Mouse (Mus musculus) heart, embryonic 14.5 days (tissue): Measurements from ENCODE around the gene Coq10a. TPM values are rescaled to one million over a fixed set of nuclear protein-coding genes. Genes with fewer than 3 reads are reported as not detected.

Source experiments
- ATAC-seq: fragments of 200-750 bp; cut with Nextera tagmentation; 2 replicates; pipeline ENCODE4 v1.8.0; 2017; ENCODE audit warnings: low read depth, moderate TSS enrichment; ENCODE audit not compliant: insufficient number of reproducible peaks, insufficient read depth, low FRiP score
- H3K27ac ChIP-seq, 2 experiments: fragments of 200-500 bp in 1 of 2; fragments of 300-500 bp in 1 of 2; sonication (generic) in 1 of 2; replicated peaks in 1 of 2; 2 replicates each; pipeline ENCODE4 v1.5.1; 2012 to 2014; ENCODE audit warnings: low read depth in 2 of 2, low read length in 2 of 2, control low read depth in 1 of 2, mild to moderate bottlenecking in 1 of 2, mixed read lengths in 1 of 2; ENCODE audit not compliant: control insufficient read depth in 1 of 2, insufficient read depth in 1 of 2
- H3K27me3 ChIP-seq: fragments of 300-500 bp; sonication (generic); 2 replicates; pipeline ENCODE4 v1.6.1; 2014; ENCODE audit warnings: mild to moderate bottlenecking, low read length, control low read depth; ENCODE audit not compliant: control insufficient read depth, insufficient read depth
- H3K36me3 ChIP-seq: fragments of 300-500 bp; sonication (generic); 2 replicates; pipeline ENCODE4 v1.6.1; 2014; ENCODE audit warnings: mild to moderate bottlenecking, control low read depth, low read length, mixed read lengths; ENCODE audit not compliant: control insufficient read depth, insufficient read depth
- H3K4me1 ChIP-seq, 2 experiments: fragments of 200-500 bp in 1 of 2; fragments of 300-500 bp in 1 of 2; sonication (generic) in 1 of 2; 2 replicates each; pipeline ENCODE4 v1.6.1; 2012 to 2014; ENCODE audit warnings: low read length in 2 of 2, control low read depth in 1 of 2, mixed read lengths in 1 of 2; ENCODE audit not compliant: control insufficient read depth in 2 of 2, insufficient read depth in 2 of 2
- H3K4me2 ChIP-seq: fragments of 300-500 bp; sonication (generic); 2 replicates; pipeline ENCODE4 v1.6.1; 2014; ENCODE audit warnings: mild to moderate bottlenecking, low read length
- H3K4me3 ChIP-seq, 2 experiments: fragments of 200-500 bp in 1 of 2; fragments of 300-500 bp in 1 of 2; sonication (generic) in 1 of 2; 2 replicates each; pipeline ENCODE4 v1.5.1; 2012 to 2014; ENCODE audit warnings: low read length in 2 of 2, mild to moderate bottlenecking in 2 of 2, control low read depth in 1 of 2, low read depth in 1 of 2, moderate library complexity in 1 of 2; ENCODE audit not compliant: control insufficient read depth in 1 of 2, insufficient read depth in 1 of 2
- H3K9ac ChIP-seq: fragments of 300-500 bp; sonication (generic); 2 replicates; pipeline ENCODE4 v1.6.1; 2014; ENCODE audit warnings: mild to moderate bottlenecking, low read length
- H3K9me3 ChIP-seq: fragments of 300-500 bp; sonication (generic); 2 replicates; pipeline ENCODE4 v1.6.1; 2016; ENCODE audit warnings: low read length, control low read depth; ENCODE audit not compliant: control insufficient read depth
- WGBS: fragments of 180-500 bp; shearing (Covaris S2); extraction: QIAGEN DNeasy Blood & Tissue Kit; methylation state at CpG from one replicate; pipeline ENCODE4 v1.1.7; 2014; 5-methylcytosine and 5-hydroxymethylcytosine counted together
- polyA plus RNA-seq: library from polyadenylated mRNA; unstranded; fragments of >200 nt; fragmentation: Nextera tagmentation; extraction: Ambion mirVana; gene quantifications from 2 replicates; pipeline ENCODE4 v1.2.1, GENCODE M21; 2014

Coq10a gene
- polyA plus RNA-seq, 1 experiment from 2014 or later = 23.5 TPM

- Histone ChIP-seq H3K9me3 (no peaks in the 10 kb centered on the region), H3K27ac (peak overlapping the region; percentile 68 to 92), H3K9ac (peak overlapping the region; percentile 85), H3K4me3 (peak overlapping the region; percentile 78 to 82), H3K4me2 (peak overlapping the region; percentile 94), H3K36me3 (peaks cover 44% of the 10 kb centered on the region), H3K27me3 (no peaks in the 10 kb centered on the region), H3K4me1 (peaks cover 10 to 26% of the 10 kb centered on the region in 2 experiments)
- ATAC-seq = peak; percentile 92
- 5% methylated on average over 36 of the region's 36 CpGs for WGBS
Observed at GRCm38 (mm10) chr10:128409692-128410559, 41.1 kb upstream of the Coq10a start.

DNA sequence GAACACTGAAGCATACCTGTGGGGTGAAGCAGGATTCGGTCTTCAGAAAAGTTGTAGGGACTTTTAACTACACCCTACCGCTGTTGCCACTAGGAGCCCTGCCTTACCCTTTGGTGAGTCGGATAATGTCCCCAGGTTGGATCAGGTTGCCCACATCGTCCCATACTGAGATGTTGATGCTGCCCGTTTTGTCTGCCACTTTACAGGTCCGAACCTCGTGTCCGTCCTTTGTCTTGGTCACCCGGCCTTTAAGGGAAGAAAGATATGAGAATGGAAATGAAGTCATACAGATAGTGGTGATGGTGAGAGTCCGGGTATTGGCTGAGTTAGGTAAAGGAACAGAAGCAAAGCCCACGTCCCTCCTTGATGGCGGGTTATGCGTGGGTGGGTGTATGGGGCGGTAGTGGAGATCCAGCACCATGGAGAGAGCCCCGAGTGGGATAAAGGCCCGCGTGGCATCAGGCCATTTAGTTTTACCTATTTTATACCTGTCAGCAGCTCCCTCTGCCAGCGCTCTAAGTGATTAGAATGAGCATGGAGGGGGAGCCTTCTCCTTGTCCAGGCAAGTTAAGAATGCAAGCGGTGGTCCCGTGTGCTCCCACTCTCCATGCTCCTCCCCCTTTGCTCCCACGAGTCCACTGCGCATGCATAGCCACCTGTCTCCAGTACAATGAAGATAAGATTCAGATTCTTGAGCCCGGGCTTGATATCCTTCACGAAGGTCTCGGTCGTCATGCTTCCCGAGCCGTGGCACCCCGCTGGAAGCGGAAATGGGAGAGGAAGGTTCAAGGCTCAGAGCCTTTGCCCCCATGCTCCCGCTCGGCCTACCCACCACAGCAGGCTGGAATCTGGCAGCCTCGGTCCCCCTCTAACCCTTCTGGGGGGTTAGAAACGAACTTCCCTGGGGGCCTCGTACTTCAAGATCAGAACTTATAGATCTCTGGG, 40.1 kb upstream of the Coq10a start:
- H3K27ac ChIP-seq = peak overlapping the region; percentile 55 to 75
- 14% methylated on average over 35 of the region's 35 CpGs for WGBS
- no peaks in the 10 kb centered on the region for H3K9me3 ChIP-seq
- peak overlapping the region; percentile 85 for H3K9ac ChIP-seq
- peak overlapping the region; percentile 94 for H3K4me2 ChIP-seq
- peaks cover 10 to 23% of the 10 kb centered on the region in 2 experiments for H3K4me1 ChIP-seq
- H3K36me3 ChIP-seq = peaks cover 38% of the 10 kb centered on the region
- H3K4me3 ChIP-seq = peak overlapping the region; percentile 78 to 82
- no peak for ATAC-seq
- no peaks in the 10 kb centered on the region for H3K27me3 ChIP-seq

- Histone ChIP-seq H3K36me3 (peaks cover 32% of the 10 kb centered on the region), H3K27ac (no peak overlapping the region), H3K27me3 (no peaks in the 10 kb centered on the region), H3K4me1 (peaks cover 4 to 5% of the 10 kb centered on the region in 2 experiments; a peak in 2 of 4 replicates), H3K4me3 (no peak overlapping the region), H3K9me3 (no peaks in the 10 kb centered on the region), H3K9ac (no peak overlapping the region), H3K4me2 (no peak overlapping the region)
- 77% methylated on average over 7 of the region's 7 CpGs for WGBS
- no peak for ATAC-seq
Observed at GRCm38 (mm10) chr10:128403931-128404330, 35.1 kb upstream of the Coq10a start.

GRCm38 (mm10) chr10:128401638-128402037, 32.8 kb upstream of the Coq10a start:
- Histone ChIP-seq H3K36me3 (peaks cover 15% of the 10 kb centered on the region), H3K4me2 (no peak overlapping the region), H3K4me1 (no peaks in the 10 kb centered on the region), H3K9me3 (no peaks in the 10 kb centered on the region), H3K27me3 (no peaks in the 10 kb centered on the region), H3K27ac (no peak overlapping the region), H3K4me3 (no peak overlapping the region), H3K9ac (no peak overlapping the region)
- 67% methylated on average over 9 of the region's 9 CpGs for WGBS
- no peak for ATAC-seq

DNA sequence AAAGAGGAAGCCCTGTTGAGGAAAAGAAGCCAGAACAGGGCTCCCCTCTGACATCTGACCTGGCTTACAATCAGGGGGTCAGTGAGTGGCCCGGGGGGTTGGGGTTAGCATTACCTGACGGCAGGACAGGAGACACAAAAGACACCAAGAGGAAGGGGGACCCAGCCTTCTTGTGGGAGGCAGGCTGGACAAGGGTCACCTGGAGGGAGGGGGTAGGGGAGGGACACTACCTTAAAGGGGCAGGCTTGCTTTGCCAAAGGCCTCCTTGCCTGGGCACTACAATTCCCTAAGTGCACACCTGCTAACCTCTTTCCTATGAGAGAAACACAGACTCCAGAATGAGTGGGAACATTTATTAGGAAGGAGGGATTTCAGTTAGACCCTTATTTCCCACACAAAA, 32.3 kb upstream of the Coq10a start, which contains the start of gene Slc39a5:
Slc39a5 (minus strand) TSS at position 174 of the 400 bp plus-strand sequence.
- no peaks in the 10 kb centered on the region for H3K9me3 ChIP-seq
- H3K4me3 ChIP-seq = no peak within 1 kb of the TSS
- no peak within 1 kb of the TSS for H3K9ac ChIP-seq
- 33% methylated on average over 2 of the region's 2 CpGs for WGBS
- no peak within 1 kb of the TSS for H3K4me2 ChIP-seq
- no peak for ATAC-seq
- no peaks in the 10 kb centered on the region for H3K27me3 ChIP-seq
- H3K36me3 ChIP-seq = peaks cover 14% of the 10 kb centered on the region
- H3K4me1 ChIP-seq = no peaks in the 10 kb centered on the region
- no peak within 1 kb of the TSS for H3K27ac ChIP-seq

GRCm38 (mm10) chr10:128400338-128400737, 31.5 kb upstream of the Coq10a start:
- Histone ChIP-seq H3K4me3 (no peak overlapping the region), H3K27me3 (no peaks in the 10 kb centered on the region), H3K36me3 (peaks cover 9% of the 10 kb centered on the region; the same call in 1 of the 2 replicates), H3K27ac (no peak overlapping the region), H3K4me2 (no peak overlapping the region), H3K9me3 (no peaks in the 10 kb centered on the region), H3K4me1 (no peaks in the 10 kb centered on the region), H3K9ac (no peak overlapping the region)
- no peak for ATAC-seq
- 28% methylated on average over 5 of the region's 5 CpGs for WGBS

GRCm38 (mm10) chr10:128397466-128397865, 28.7 kb upstream of the Coq10a start:
- no peak overlapping the region for H3K4me2 ChIP-seq
- 67% methylated on average over 7 of the region's 7 CpGs for WGBS
- H3K27me3 ChIP-seq = no peaks in the 10 kb centered on the region
- H3K4me3 ChIP-seq = no peak overlapping the region
- no peak overlapping the region for H3K27ac ChIP-seq
- no peaks in the 10 kb centered on the region for H3K4me1 ChIP-seq
- H3K36me3 ChIP-seq = peaks cover 24% of the 10 kb centered on the region
- no peak overlapping the region for H3K9ac ChIP-seq
- no peaks in the 10 kb centered on the region for H3K9me3 ChIP-seq
- ATAC-seq = no peak
